Mouse (Mus musculus): ENCODE data around the gene Ptger3. TPM values are rescaled to one million over a fixed set of nuclear protein-coding genes. Genes with fewer than 3 reads are reported as not detected.

The Ptger3 gene
- polyA plus RNA-seq, 1 experiment from 2014 or later, result 3.5 TPM

- peaks cover 13% of the 10 kb centered on the region for H3K4me1 ChIP-seq
- ATAC-seq (ENCODE audit: low FRiP score, low read depth), result no peak
- no peak overlapping the region for H3K27ac ChIP-seq
- H3K9ac ChIP-seq, result peak overlapping the region; percentile 39; the same call in 1 of the 2 replicates
- no peaks in the 10 kb centered on the region for H3K9me3 ChIP-seq
- 3% methylated on average over 34 of the region's 34 CpGs for WGBS
- peak overlapping the region; percentile 53 for H3K4me3 ChIP-seq
- H3K27me3 ChIP-seq, result peaks cover 53% of the 10 kb centered on the region
- no peaks in the 10 kb centered on the region for H3K36me3 ChIP-seq
- H3K4me2 ChIP-seq (replicated peaks), result peak overlapping the region; percentile 94
These were observed 957 bp downstream of the Ptger3 start for GRCm38 (mm10) chr3:157567566-157568132.

- Histone ChIP-seq H3K9me3 (no peaks in the 10 kb centered on the region), H3K4me2 (replicated peaks) (no peak overlapping the region), H3K9ac (no peak overlapping the region), H3K4me3 (no peak overlapping the region), H3K4me1 (peaks cover 9% of the 10 kb centered on the region), H3K27ac (no peak overlapping the region), H3K27me3 (peaks cover 37% of the 10 kb centered on the region), H3K36me3 (no peaks in the 10 kb centered on the region)
- ATAC-seq (ENCODE audit: low FRiP score, low read depth), result no peak
- WGBS, result 88% methylated on average over 6 of the region's 6 CpGs
These were observed 5.3 kb downstream of the Ptger3 start for GRCm38 (mm10) chr3:157572011-157572410.

GRCm38 (mm10) chr3:157575441-157576342 is 9.0 kb downstream of the Ptger3 start:
- no peak overlapping the region for H3K27ac ChIP-seq
- no peak overlapping the region for H3K4me2 ChIP-seq (replicated peaks)
- no peaks in the 10 kb centered on the region for H3K9me3 ChIP-seq
- H3K36me3 ChIP-seq, result no peaks in the 10 kb centered on the region
- H3K9ac ChIP-seq, result no peak overlapping the region
- 66% methylated on average over 9 of the region's 9 CpGs for WGBS
- peaks cover 1% of the 10 kb centered on the region; the same call in 1 of the 2 replicates for H3K27me3 ChIP-seq
- no peak overlapping the region for H3K4me3 ChIP-seq
- ATAC-seq (ENCODE audit: low FRiP score, low read depth), result peak; percentile 36; the same call in 1 of the 2 replicates
- no peaks in the 10 kb centered on the region for H3K4me1 ChIP-seq

GRCm38 (mm10) chr3:157576343-157576722 is 9.6 kb downstream of the Ptger3 start:
- ATAC-seq (ENCODE audit: low FRiP score, low read depth), result no peak
- no peak overlapping the region for H3K27ac ChIP-seq
- H3K4me3 ChIP-seq, result no peak overlapping the region
- H3K27me3 ChIP-seq, result no peaks in the 10 kb centered on the region
- H3K36me3 ChIP-seq, result no peaks in the 10 kb centered on the region
- no peak overlapping the region for H3K4me2 ChIP-seq (replicated peaks)
- WGBS, result 67% methylated on average over 1 of the region's 1 CpGs
- no peaks in the 10 kb centered on the region for H3K4me1 ChIP-seq
- H3K9ac ChIP-seq, result no peak overlapping the region
- H3K9me3 ChIP-seq, result no peaks in the 10 kb centered on the region

- no peak overlapping the region for H3K27ac ChIP-seq
- no peaks in the 10 kb centered on the region for H3K36me3 ChIP-seq
- H3K4me3 ChIP-seq, result no peak overlapping the region
- ATAC-seq (ENCODE audit: low FRiP score, low read depth), result no peak
- no peaks in the 10 kb centered on the region for H3K27me3 ChIP-seq
- H3K9ac ChIP-seq, result no peak overlapping the region
- H3K4me2 ChIP-seq (replicated peaks), result no peak overlapping the region
- no peaks in the 10 kb centered on the region for H3K4me1 ChIP-seq
- 88% methylated on average over 1 of the region's 1 CpGs for WGBS
- no peaks in the 10 kb centered on the region for H3K9me3 ChIP-seq
These were observed 10.2 kb downstream of the Ptger3 start for GRCm38 (mm10) chr3:157576862-157577261.

- H3K4me1 ChIP-seq, result peaks cover 7% of the 10 kb centered on the region
- H3K9me3 ChIP-seq, result no peaks in the 10 kb centered on the region
- H3K36me3 ChIP-seq, result no peaks in the 10 kb centered on the region
- no peak overlapping the region for H3K27ac ChIP-seq
- H3K4me2 ChIP-seq (replicated peaks), result no peak overlapping the region
- no peak overlapping the region for H3K9ac ChIP-seq
- H3K4me3 ChIP-seq, result no peak overlapping the region
- H3K27me3 ChIP-seq, result no peaks in the 10 kb centered on the region
- 86% methylated on average over 5 of the region's 5 CpGs for WGBS
- ATAC-seq (ENCODE audit: low FRiP score, low read depth), result no peak
These were observed 11.9 kb downstream of the Ptger3 start for GRCm38 (mm10) chr3:157578469-157579170.

GRCm38 (mm10) chr3:157579376-157579775 is 12.7 kb downstream of the Ptger3 start:
- H3K27me3 ChIP-seq, result no peaks in the 10 kb centered on the region

GRCm38 (mm10) chr3:157580299-157580698 is 13.6 kb downstream of the Ptger3 start:
- Histone ChIP-seq H3K4me1 (peaks cover 7% of the 10 kb centered on the region), H3K27ac (no peak overlapping the region), H3K9me3 (no peaks in the 10 kb centered on the region), H3K27me3 (no peaks in the 10 kb centered on the region), H3K4me3 (no peak overlapping the region), H3K9ac (no peak overlapping the region), H3K36me3 (no peaks in the 10 kb centered on the region), H3K4me2 (replicated peaks) (no peak overlapping the region)
- no peak for ATAC-seq (ENCODE audit: low FRiP score, low read depth)
- 61% methylated on average over 4 of the region's 4 CpGs for WGBS

More at GRCm38 (mm10) chr3:157579376-157579775, 12.7 kb downstream of the Ptger3 start:
- Histone ChIP-seq H3K27ac (no peak overlapping the region), H3K4me2 (replicated peaks) (no peak overlapping the region), H3K9ac (no peak overlapping the region), H3K36me3 (no peaks in the 10 kb centered on the region), H3K4me1 (peaks cover 7% of the 10 kb centered on the region), H3K4me3 (no peak overlapping the region), H3K9me3 (no peaks in the 10 kb centered on the region)
- WGBS, result 46% methylated on average over 2 of the region's 2 CpGs
- no peak for ATAC-seq (ENCODE audit: low FRiP score, low read depth)

- Histone ChIP-seq H3K4me1 (peaks cover 7% of the 10 kb centered on the region), H3K27ac (no peak overlapping the region), H3K4me3 (no peak overlapping the region), H3K27me3 (no peaks in the 10 kb centered on the region; the same call in 1 of the 2 replicates), H3K9ac (no peak overlapping the region), H3K9me3 (no peaks in the 10 kb centered on the region), H3K4me2 (replicated peaks) (no peak overlapping the region), H3K36me3 (no peaks in the 10 kb centered on the region)
- no peak for ATAC-seq (ENCODE audit: low FRiP score, low read depth)
- WGBS, result 33% methylated on average over 2 of the region's 2 CpGs
These were observed 15.1 kb downstream of the Ptger3 start for GRCm38 (mm10) chr3:157581755-157582154.

GRCm38 (mm10) chr3:157582626-157583405 is 16.1 kb downstream of the Ptger3 start:
- Histone ChIP-seq H3K4me2 (replicated peaks) (no peak overlapping the region), H3K9ac (no peak overlapping the region), H3K4me1 (peaks cover 7% of the 10 kb centered on the region), H3K36me3 (no peaks in the 10 kb centered on the region), H3K4me3 (no peak overlapping the region), H3K27ac (no peak overlapping the region), H3K9me3 (no peaks in the 10 kb centered on the region), H3K27me3 (no peaks in the 10 kb centered on the region; the same call in 1 of the 2 replicates)
- WGBS, result 38% methylated on average over 5 of the region's 5 CpGs
- ATAC-seq (ENCODE audit: low FRiP score, low read depth), result peak; percentile 73

- no peak for ATAC-seq (ENCODE audit: low FRiP score, low read depth)
- Histone ChIP-seq H3K4me1 (no peaks in the 10 kb centered on the region), H3K9ac (no peak overlapping the region), H3K36me3 (no peaks in the 10 kb centered on the region), H3K27me3 (no peaks in the 10 kb centered on the region), H3K4me2 (replicated peaks) (no peak overlapping the region), H3K9me3 (no peaks in the 10 kb centered on the region), H3K27ac (no peak overlapping the region), H3K4me3 (no peak overlapping the region)
- 78% methylated on average over 7 of the region's 7 CpGs for WGBS
These were observed 31.2 kb downstream of the Ptger3 start for GRCm38 (mm10) chr3:157597837-157598379.
